Mouse (Mus musculus): ENCODE results near the gene Tmc7.

GRCm38 (mm10) chr7:118518687-118519086 lies 65.8 kb downstream of the Tmc7 start:
- TF ChIP-seq ZC3H11A (IDR thresholded peaks at IDR 0.05; ENCODE audit: borderline replicate concordance, low read depth, low read length) (peak; percentile 30; the same call in 1 of the 2 replicates), HCFC1 (IDR thresholded peaks at IDR 0.05; ENCODE audit: borderline replicate concordance, insufficient read depth, low read length) (no peak)
